Mouse (Mus musculus) lung, embryonic 16.5 days (tissue): Measurements from ENCODE around the gene Macf1. TPM values are rescaled to one million over a fixed set of nuclear protein-coding genes. Genes with fewer than 3 reads are reported as not detected.
"Not testable (repeated sequence)": the region's sequence is repeated elsewhere in the genome, so short reads cannot be mapped to it uniquely, and the experiment has no call there.

Experiments used
- ATAC-seq: fragments of 200-750 bp; cut with Nextera tagmentation; 2 replicates; pipeline ENCODE4 v1.8.0; 2017; ENCODE audit warnings: low read depth, mild to moderate bottlenecking, moderate library complexity
- H3K27ac ChIP-seq: fragments of 300-500 bp; sonication (generic); 2 replicates; pipeline ENCODE4 v1.5.1; 2014; ENCODE audit warnings: mild to moderate bottlenecking, control low read depth, low read length
- H3K27me3 ChIP-seq: fragments of 300-500 bp; sonication (generic); 2 replicates; pipeline ENCODE4 v1.6.1; 2014; ENCODE audit warnings: low read depth, low read length, mixed read lengths; ENCODE audit not compliant: control insufficient read depth, insufficient read depth
- H3K36me3 ChIP-seq: fragments of 300-500 bp; sonication (generic); 2 replicates; pipeline ENCODE4 v1.6.1; 2014; ENCODE audit warnings: low read length; ENCODE audit not compliant: control insufficient read depth, insufficient read depth
- H3K4me1 ChIP-seq: fragments of 300-500 bp; sonication (generic); replicated peaks from 2 replicates; pipeline ENCODE4 v1.6.1; 2014; ENCODE audit warnings: low read length, mixed read lengths; ENCODE audit not compliant: control insufficient read depth, insufficient read depth
- H3K4me2 ChIP-seq: fragments of 300-500 bp; sonication (generic); 2 replicates; pipeline ENCODE4 v1.6.1; 2014; ENCODE audit warnings: low read depth, low read length, control low read depth
- H3K4me3 ChIP-seq: fragments of 300-500 bp; sonication (generic); 2 replicates; pipeline ENCODE4 v1.5.1; 2014; ENCODE audit warnings: mild to moderate bottlenecking, low read length, control low read depth
- H3K9ac ChIP-seq: fragments of 300-500 bp; sonication (generic); 2 replicates; pipeline ENCODE4 v1.6.1; 2014; ENCODE audit warnings: low read length, control low read depth
- H3K9me3 ChIP-seq: fragments of 300-500 bp; sonication (generic); 2 replicates; pipeline ENCODE4 v1.6.1; 2016; ENCODE audit warnings: low read length; ENCODE audit not compliant: control insufficient read depth
- WGBS: fragments of 180-500 bp; shearing (Covaris S2); extraction: QIAGEN DNeasy Blood & Tissue Kit; methylation state at CpG from one replicate; pipeline ENCODE4 v1.1.7; 2014; 5-methylcytosine and 5-hydroxymethylcytosine counted together
- polyA plus RNA-seq: library from polyadenylated mRNA; unstranded; fragments of >200 nt; fragmentation: Nextera tagmentation; extraction: Ambion mirVana; gene quantifications from 2 replicates; pipeline ENCODE4 v1.2.1, GENCODE M21; 2015

Gene Macf1
- polyA plus RNA-seq, 1 experiment from 2014 or later: 77.8 TPM

- ATAC-seq: peak; percentile 83
- no peak overlapping the region for H3K4me3 ChIP-seq
- peaks cover 14% of the 10 kb centered on the region for H3K4me1 ChIP-seq
- H3K36me3 ChIP-seq: no peaks in the 10 kb centered on the region
- WGBS: 29% methylated on average over 3 of the region's 3 CpGs
- H3K9me3 ChIP-seq: no peaks in the 10 kb centered on the region
- no peak overlapping the region for H3K9ac ChIP-seq
- peak overlapping the region; percentile 76 for H3K27ac ChIP-seq
- no peaks in the 10 kb centered on the region for H3K27me3 ChIP-seq
- no peak overlapping the region for H3K4me2 ChIP-seq
Measured at GRCm38 (mm10) chr4:123633370-123633769, 50.8 kb downstream of the Macf1 start.

GRCm38 (mm10) chr4:123632116-123632515 is 52.0 kb downstream of the Macf1 start:
- H3K9ac ChIP-seq, H3K4me3 ChIP-seq, ATAC-seq, H3K9me3 ChIP-seq, H3K27me3 ChIP-seq, H3K4me2 ChIP-seq, H3K27ac ChIP-seq, H3K36me3 ChIP-seq: not testable (repeated sequence)
- H3K4me1 ChIP-seq: peaks cover 14% of the 10 kb centered on the region
- WGBS: 85% methylated on average over 5 of the region's 6 CpGs

- Histone ChIP-seq H3K27me3 (no peaks in the 10 kb centered on the region), H3K4me1 (peaks cover 14% of the 10 kb centered on the region), H3K9me3 (no peaks in the 10 kb centered on the region), H3K9ac (no peak overlapping the region), H3K27ac (no peak overlapping the region), H3K4me2 (no peak overlapping the region), H3K4me3 (no peak overlapping the region), H3K36me3 (no peaks in the 10 kb centered on the region)
- WGBS: 79% methylated on average over 3 of the region's 3 CpGs
- ATAC-seq: no peak
Measured at GRCm38 (mm10) chr4:123631654-123632053, 52.5 kb downstream of the Macf1 start.

- peaks cover 29% of the 10 kb centered on the region for H3K4me1 ChIP-seq
- WGBS: 63% methylated on average over 5 of the region's 5 CpGs
Measured at GRCm38 (mm10) chr4:123627683-123628082, 56.5 kb downstream of the Macf1 start.

GRCm38 (mm10) chr4:123625332-123626072 is 58.7 kb downstream of the Macf1 start:
- Histone ChIP-seq H3K9me3 (no peaks in the 10 kb centered on the region), H3K4me2 (no peak overlapping the region), H3K9ac (no peak overlapping the region), H3K4me1 (peaks cover 38% of the 10 kb centered on the region), H3K4me3 (no peak overlapping the region), H3K27me3 (no peaks in the 10 kb centered on the region), H3K27ac (peak overlapping the region; percentile 80), H3K36me3 (no peaks in the 10 kb centered on the region)
- ATAC-seq: no peak
- 73% methylated on average over 6 of the region's 6 CpGs for WGBS

More at GRCm38 (mm10) chr4:123627683-123628082, 56.5 kb downstream of the Macf1 start:
- Histone ChIP-seq H3K27ac (peak overlapping the region; percentile 0; the same call in 1 of the 2 replicates), H3K27me3 (no peaks in the 10 kb centered on the region), H3K9me3 (no peaks in the 10 kb centered on the region), H3K4me2 (no peak overlapping the region), H3K9ac (0 out of 2 replicates have a peak overlapping the region, but pooled peaks have one; percentile 1), H3K4me3 (no peak overlapping the region), H3K36me3 (no peaks in the 10 kb centered on the region)
- ATAC-seq: no peak

- 14% methylated on average over 5 of the region's 5 CpGs for WGBS
- Histone ChIP-seq H3K9ac (no peak overlapping the region), H3K4me2 (peak overlapping the region; percentile 26; the same call in 1 of the 2 replicates)
Measured at GRCm38 (mm10) chr4:123624438-123624837, 59.7 kb downstream of the Macf1 start.

GRCm38 (mm10) chr4:123623742-123624151 is 60.4 kb downstream of the Macf1 start:
- 32% methylated on average over 5 of the region's 5 CpGs for WGBS
- Histone ChIP-seq H3K9me3 (no peaks in the 10 kb centered on the region), H3K36me3 (no peaks in the 10 kb centered on the region), H3K4me1 (peaks cover 38% of the 10 kb centered on the region), H3K9ac (no peak overlapping the region), H3K4me2 (peak overlapping the region; percentile 26), H3K27me3 (no peaks in the 10 kb centered on the region), H3K27ac (peak overlapping the region; percentile 80), H3K4me3 (no peak overlapping the region)
- ATAC-seq: peak; percentile 48

More at GRCm38 (mm10) chr4:123624438-123624837, 59.7 kb downstream of the Macf1 start:
- Histone ChIP-seq H3K9me3 (no peaks in the 10 kb centered on the region), H3K4me3 (no peak overlapping the region), H3K4me1 (peaks cover 38% of the 10 kb centered on the region), H3K27ac (peak overlapping the region; percentile 80), H3K27me3 (no peaks in the 10 kb centered on the region), H3K36me3 (no peaks in the 10 kb centered on the region)
- ATAC-seq: peak; percentile 70

- Histone ChIP-seq H3K4me1 (peaks cover 48% of the 10 kb centered on the region), H3K9ac (no peak overlapping the region), H3K9me3 (no peaks in the 10 kb centered on the region), H3K4me3 (no peak overlapping the region), H3K36me3 (no peaks in the 10 kb centered on the region), H3K27me3 (no peaks in the 10 kb centered on the region), H3K27ac (peak overlapping the region; percentile 69), H3K4me2 (no peak overlapping the region)
- ATAC-seq: no peak
Measured at GRCm38 (mm10) chr4:123621732-123622131, 62.4 kb downstream of the Macf1 start.

GRCm38 (mm10) chr4:123617727-123618389 is 66.3 kb downstream of the Macf1 start:
- no peak for ATAC-seq
- WGBS: 71% methylated on average over 5 of the region's 5 CpGs
- peak overlapping the region; percentile 87 for H3K27ac ChIP-seq
- H3K36me3 ChIP-seq: no peaks in the 10 kb centered on the region
- H3K27me3 ChIP-seq: no peaks in the 10 kb centered on the region
- no peak overlapping the region for H3K4me2 ChIP-seq
- no peak overlapping the region for H3K9ac ChIP-seq
- no peak overlapping the region for H3K4me3 ChIP-seq
- H3K4me1 ChIP-seq: peaks cover 47% of the 10 kb centered on the region
- no peaks in the 10 kb centered on the region for H3K9me3 ChIP-seq
